In the genomic region with DNA sequence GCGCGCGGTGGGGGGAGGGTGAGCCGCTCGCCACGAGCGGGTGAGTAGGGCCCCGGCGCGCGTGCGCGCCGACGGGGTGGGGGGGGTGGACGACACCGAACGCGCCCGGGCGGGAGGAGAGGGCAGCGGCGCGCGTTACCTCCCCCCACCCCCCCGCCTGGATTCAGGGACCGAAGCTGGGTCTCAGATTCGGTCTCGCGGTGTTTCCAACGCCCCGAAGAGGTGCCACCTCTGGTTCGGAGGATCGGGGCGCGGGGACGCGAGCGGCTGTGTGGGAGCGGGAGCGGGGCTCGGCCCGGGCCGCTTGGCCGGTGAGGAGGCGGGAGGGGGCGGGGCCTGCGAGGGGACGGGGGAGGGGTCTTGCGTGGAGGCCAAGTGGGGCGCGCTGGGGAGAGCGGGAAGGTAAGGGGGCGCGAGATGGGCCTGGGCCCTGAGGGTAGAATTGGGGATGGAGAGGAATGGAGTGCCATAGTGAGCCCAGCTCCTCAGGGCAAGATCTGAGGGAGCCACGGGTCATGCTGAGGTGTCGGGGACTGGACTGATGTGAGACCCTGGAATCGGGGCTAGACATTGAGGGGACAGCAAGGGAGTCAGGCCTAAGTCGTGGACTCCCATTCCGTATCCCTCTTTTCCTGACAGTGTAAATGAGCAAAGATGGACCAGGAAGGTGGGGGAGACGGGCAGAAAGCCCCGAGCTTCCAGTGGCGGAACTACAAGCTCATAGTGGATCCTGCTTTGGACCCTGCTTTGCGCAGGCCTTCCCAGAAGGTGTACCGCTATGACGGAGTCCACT, we compare ENCODE assay signal across 8 mouse cellular contexts. TPM values are rescaled to one million over a fixed set of nuclear protein-coding genes. Genes with fewer than 3 reads are reported as not detected.
DNase-seq lines count a peak whose midpoint lies in the region; ATAC-seq and TF ChIP-seq lines count a peak whose summit lies in the region.

No protein-coding gene starts in this region.

- H3K4me3 ChIP-seq in forebrain, embryonic 14.5 days (ENCODE audit: low read depth, low read length): peak overlapping the region; percentile 96
- H3K4me3 ChIP-seq in hindbrain, postnatal 0 days (ENCODE audit: low read length): peak overlapping the region; percentile 68
- peak overlapping the region; percentile 93 for H3K4me3 ChIP-seq in liver, embryonic 13.5 days (replicated peaks)

- H3K36me3 ChIP-seq in forebrain, embryonic 14.5 days (ENCODE audit: control insufficient read depth, insufficient read depth, low read length): peaks cover 43% of the 10 kb centered on the region
- H3K36me3 ChIP-seq in hindbrain, postnatal 0 days (ENCODE audit: insufficient read depth, low read length): peaks cover 31% of the 10 kb centered on the region
- peaks cover 44% of the 10 kb centered on the region for H3K36me3 ChIP-seq in liver, embryonic 13.5 days

- H3K27me3 ChIP-seq in forebrain, embryonic 14.5 days (replicated peaks; ENCODE audit: control insufficient read depth, insufficient read depth, low read length): no peaks in the 10 kb centered on the region
- H3K27me3 ChIP-seq in hindbrain, postnatal 0 days (ENCODE audit: insufficient read depth, low read length): no peaks in the 10 kb centered on the region
- no peaks in the 10 kb centered on the region for H3K27me3 ChIP-seq in liver, embryonic 13.5 days

- ATAC-seq in cerebellum, adult (ENCODE audit: insufficient number of reproducible peaks, low FRiP score, low TSS enrichment): peak; percentile 10; the same call in 1 of the 2 replicates
- peak; percentile 45 for ATAC-seq in forebrain, embryonic 14.5 days
- peak; percentile 61 for ATAC-seq in hindbrain, postnatal 0 days
- ATAC-seq in liver, embryonic 13.5 days (ENCODE audit: low read depth): peak; percentile 52

- no peaks in the 10 kb centered on the region for H3K9me3 ChIP-seq in forebrain, embryonic 14.5 days (replicated peaks; ENCODE audit: control insufficient read depth, low read length)
- no peaks in the 10 kb centered on the region for H3K9me3 ChIP-seq in hindbrain, postnatal 0 days (ENCODE audit: low read length)
- no peaks in the 10 kb centered on the region for H3K9me3 ChIP-seq in liver, embryonic 13.5 days (replicated peaks)

- H3K9ac ChIP-seq in forebrain, embryonic 14.5 days (ENCODE audit: low read length): peak overlapping the region; percentile 90
- peak overlapping the region; percentile 84 for H3K9ac ChIP-seq in hindbrain, postnatal 0 days (replicated peaks; ENCODE audit: low read length)
- peak overlapping the region; percentile 93 for H3K9ac ChIP-seq in liver, embryonic 13.5 days

- H3K27ac ChIP-seq in forebrain, embryonic 14.5 days (ENCODE audit: low read depth, low read length): peak overlapping the region; percentile 96
- peak overlapping the region; percentile 88 for H3K27ac ChIP-seq in hindbrain, postnatal 0 days
- peak overlapping the region; percentile 96 for H3K27ac ChIP-seq in liver, embryonic 13.5 days

- H3K4me1 ChIP-seq in forebrain, embryonic 14.5 days (ENCODE audit: control insufficient read depth, insufficient read depth, low read length): peaks cover 9% of the 10 kb centered on the region
- 0 out of 2 replicates have a peak, but pooled peaks cover 3% of the 10 kb centered on the region for H3K4me1 ChIP-seq in hindbrain, postnatal 0 days (ENCODE audit: insufficient read depth, low read length)
- peaks cover 46% of the 10 kb centered on the region for H3K4me1 ChIP-seq in liver, embryonic 13.5 days (replicated peaks)

- 3% methylated on average over 57 of the region's 66 CpGs for WGBS in forebrain, embryonic 14.5 days
- 2% methylated on average over 52 of the region's 66 CpGs for WGBS in hindbrain, postnatal 0 days
- 3% methylated on average over 65 of the region's 66 CpGs for WGBS in liver, embryonic 13.5 days (ENCODE audit: insufficient replicate concordance)

- 0 out of 2 replicates have a peak, but pooled peaks have one; percentile 9 for TF ChIP-seq CTCF in hindbrain, postnatal 0 days (IDR thresholded peaks at IDR 0.05; ENCODE audit: low read depth)

- peak; percentile 60 for DNase-seq in right cerebral cortex, postnatal 14 days
- DNase-seq in right cerebral cortex, adult 18-20 months: no peak
- DNase-seq in forebrain, embryonic 14.5 days (ENCODE audit: low spot score): peak; percentile 56
- peak; percentile 15 for DNase-seq in hindbrain, postnatal 0 days (ENCODE audit: low spot score)
- DNase-seq in liver, embryonic 13.5 days: peak; percentile 40
- DNase-seq in neural tube, embryonic 10.5 days (ENCODE audit: extremely low spot score, low spot score): peak; percentile 80
- peak; percentile 74 for DNase-seq in thymus, postnatal 4 days

- H3K4me2 ChIP-seq in forebrain, embryonic 14.5 days (ENCODE audit: low read length): peak overlapping the region; percentile 82
- H3K4me2 ChIP-seq in hindbrain, postnatal 0 days (ENCODE audit: low read depth, low read length): peak overlapping the region; percentile 76
- peak overlapping the region; percentile 91 for H3K4me2 ChIP-seq in liver, embryonic 13.5 days

RNA-seq across cellular contexts. Expression of gene Setd1a, which starts 1.2 kb away (rescaled TPM):
- polyA plus RNA-seq in forebrain, embryonic 14.5 days (2014; fragmentation: Nextera tagmentation; extraction: Ambion mirVana): 17.0 and 18.0 TPM in 2 replicates
- 17.8 and 18.2 TPM in 2 replicates for total RNA-seq in hindbrain, postnatal 0 days (2014; rRNA removed)
- polyA plus RNA-seq in hindbrain, postnatal 0 days (2015; fragmentation: Nextera tagmentation; extraction: Ambion mirVana): 10.5 and 16.0 TPM in 2 replicates
- 8.4 and 9.0 TPM in 2 replicates for polyA plus RNA-seq in liver, embryonic 13.5 days (2015; fragmentation: Nextera tagmentation; extraction: Ambion mirVana)

RNA-seq across cellular contexts. Expression of gene Gm49388, which starts 7.7 kb away (rescaled TPM):
- not detected in 2 replicates for polyA plus RNA-seq in forebrain, embryonic 14.5 days (2014; fragmentation: Nextera tagmentation; extraction: Ambion mirVana)
- 0.05 and 2.9 TPM in 2 replicates for total RNA-seq in hindbrain, postnatal 0 days (2014; rRNA removed)
- not detected in 2 replicates for polyA plus RNA-seq in hindbrain, postnatal 0 days (2015; fragmentation: Nextera tagmentation; extraction: Ambion mirVana)
- not detected in 2 replicates for polyA plus RNA-seq in liver, embryonic 13.5 days (2015; fragmentation: Nextera tagmentation; extraction: Ambion mirVana)

RNA-seq across cellular contexts. Expression of gene Orai3, which starts 8.1 kb away (rescaled TPM):
- polyA plus RNA-seq in forebrain, embryonic 14.5 days (2014; fragmentation: Nextera tagmentation; extraction: Ambion mirVana): 3.3 and 4.2 TPM in 2 replicates
- total RNA-seq in hindbrain, postnatal 0 days (2014; rRNA removed): 20.0 and 35.8 TPM in 2 replicates
- 10.8 and 11.3 TPM in 2 replicates for polyA plus RNA-seq in hindbrain, postnatal 0 days (2015; fragmentation: Nextera tagmentation; extraction: Ambion mirVana)
- 11.2 and 11.4 TPM in 2 replicates for polyA plus RNA-seq in liver, embryonic 13.5 days (2015; fragmentation: Nextera tagmentation; extraction: Ambion mirVana)

RNA-seq across cellular contexts. Expression of gene Hsd3b7, which starts 22.7 kb away (rescaled TPM):
- 6.9 and 9.7 TPM in 2 replicates for polyA plus RNA-seq in forebrain, embryonic 14.5 days (2014; fragmentation: Nextera tagmentation; extraction: Ambion mirVana)
- 11.0 and 12.1 TPM in 2 replicates for total RNA-seq in hindbrain, postnatal 0 days (2014; rRNA removed)
- polyA plus RNA-seq in hindbrain, postnatal 0 days (2015; fragmentation: Nextera tagmentation; extraction: Ambion mirVana): 10.3 and 11.3 TPM in 2 replicates
- polyA plus RNA-seq in liver, embryonic 13.5 days (2015; fragmentation: Nextera tagmentation; extraction: Ambion mirVana): 37.8 and 39.3 TPM in 2 replicates

RNA-seq across cellular contexts. Expression of gene Fbxl19, which starts 33.3 kb away (rescaled TPM):
- polyA plus RNA-seq in forebrain, embryonic 14.5 days (2014; fragmentation: Nextera tagmentation; extraction: Ambion mirVana): 7.2 and 7.8 TPM in 2 replicates
- total RNA-seq in hindbrain, postnatal 0 days (2014; rRNA removed): 191 and 192 TPM in 2 replicates
- 6.8 and 7.0 TPM in 2 replicates for polyA plus RNA-seq in hindbrain, postnatal 0 days (2015; fragmentation: Nextera tagmentation; extraction: Ambion mirVana)
- 3.1 and 3.3 TPM in 2 replicates for polyA plus RNA-seq in liver, embryonic 13.5 days (2015; fragmentation: Nextera tagmentation; extraction: Ambion mirVana)

Comparison
In these comparisons a context has a peak if more than half of its experiments do, and no peak if none do; other contexts are left out.
1. ATAC-seq: peak in every context shown above with its lines; median percentile 61 in hindbrain, postnatal 0 days; 52 in liver, embryonic 13.5 days; 45 in forebrain, embryonic 14.5 days; 10 in cerebellum, adult.